Mouse (Mus musculus): ENCODE measurements around the gene Hrasls.

DNA sequence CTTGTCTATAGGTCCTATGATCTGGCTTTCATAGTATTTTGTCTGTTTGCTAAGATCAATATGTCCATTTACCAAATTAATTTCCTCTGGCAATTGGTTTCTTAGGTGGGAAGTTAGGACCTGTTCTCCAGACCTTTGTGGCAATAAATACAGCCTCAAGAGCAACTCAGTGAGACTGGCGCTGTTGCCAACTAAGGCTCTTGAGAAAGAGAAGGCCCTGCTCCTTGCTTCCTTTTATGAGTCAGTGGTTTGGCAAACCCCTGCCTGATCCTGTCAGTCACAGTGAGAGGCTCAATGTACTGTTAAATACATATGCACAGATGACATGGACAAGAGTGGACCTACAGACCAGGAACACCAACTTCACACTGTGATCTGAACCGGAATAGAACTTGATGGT is 36.3 kb upstream of the Hrasls start:
- TF ChIP-seq CTCF (IDR thresholded peaks at IDR 0.05; ENCODE audit: low read depth) (no peak), EP300 (IDR thresholded peaks at IDR 0.05; ENCODE audit: low read depth) (no peak)

Data from heart, postnatal 0 days (tissue).